Mouse (Mus musculus): ENCODE results near the gene Irx3. TPM values are rescaled to one million over a fixed set of nuclear protein-coding genes. Genes with fewer than 3 reads are reported as not detected.

The Irx3 gene
- polyA plus RNA-seq, 1 experiment from 2014 or later, result 1.7 TPM

DNA sequence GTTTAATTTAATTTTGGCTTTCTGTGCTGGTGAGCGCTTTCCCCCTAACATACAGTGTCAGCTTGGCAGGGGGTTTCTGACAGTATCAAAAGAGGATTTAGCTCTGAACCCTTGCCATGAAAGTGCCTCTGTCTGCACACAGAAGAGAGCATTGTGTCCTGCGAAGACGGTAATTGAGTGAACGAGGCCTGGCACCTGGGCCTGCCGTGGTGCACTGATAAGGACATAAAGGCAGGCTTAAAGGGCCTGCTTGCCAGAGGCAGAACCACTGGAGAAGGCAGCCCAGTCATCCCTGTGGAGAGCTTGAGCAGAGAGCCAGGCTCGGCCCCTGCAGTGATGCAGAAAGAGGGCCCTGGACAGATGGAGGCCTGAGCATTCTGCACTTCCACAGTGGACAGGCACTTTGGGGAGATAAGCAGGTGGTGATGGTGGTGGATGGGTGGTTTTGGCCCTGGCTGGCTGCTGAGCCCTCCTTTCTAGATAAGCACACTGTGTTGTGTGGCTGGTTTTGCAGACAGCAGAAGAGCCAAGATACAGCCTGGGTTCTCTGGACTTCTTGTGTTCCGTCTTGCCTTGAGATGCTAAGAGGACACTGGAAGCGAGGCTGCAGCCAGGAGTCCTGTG is 36.3 kb downstream of the Irx3 start:
- Histone ChIP-seq H3K4me3 (ENCODE audit: low read depth, low read length) (no peak overlapping the region), H3K4me2 (no peak overlapping the region), H3K27me3 (replicated peaks; ENCODE audit: control insufficient read depth, insufficient read depth, low read length) (no peaks in the 10 kb centered on the region), H3K27ac (ENCODE audit: low read depth, low read length) (no peak overlapping the region), H3K9ac (ENCODE audit: low read depth, low read length) (no peak overlapping the region), H3K4me1 (replicated peaks; ENCODE audit: control insufficient read depth, insufficient read depth, low read length) (no peaks in the 10 kb centered on the region), H3K36me3 (ENCODE audit: control insufficient read depth, insufficient read depth, low read length) (no peaks in the 10 kb centered on the region), H3K9me3 (ENCODE audit: control insufficient read depth, low read length) (no peaks in the 10 kb centered on the region)
- DNase-seq (ENCODE audit: low spot score) (no peak), ATAC-seq (replicated peaks; ENCODE audit: low FRiP score) (peak; percentile 81)
- WGBS, result 48% methylated on average over 8 of the region's 8 CpGs

DNA sequence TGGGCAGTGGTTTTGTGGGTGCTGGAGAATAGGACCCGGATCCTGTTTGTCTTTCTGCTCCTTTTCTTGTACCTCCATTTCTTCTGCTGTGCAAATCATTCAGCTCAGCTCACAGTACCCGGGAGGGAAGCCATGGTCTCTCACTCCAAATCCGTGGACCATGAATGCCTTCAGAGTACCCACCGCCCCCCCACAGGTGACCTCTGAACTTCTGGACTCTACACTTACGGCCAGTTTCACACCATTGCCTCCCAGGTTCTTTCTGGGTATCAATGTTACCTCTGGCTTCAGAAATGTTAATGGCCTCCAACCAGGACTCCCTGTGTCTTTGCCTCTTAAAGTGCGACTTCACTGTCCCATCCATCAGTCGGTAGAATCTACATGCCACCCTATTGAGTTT is 46.3 kb downstream of the Irx3 start:
- WGBS, result 80% methylated on average over 7 of the region's 7 CpGs
- no peak overlapping the region for H3K27ac ChIP-seq (ENCODE audit: low read depth, low read length)
- DNase-seq (ENCODE audit: low spot score) (no peak), ATAC-seq (replicated peaks; ENCODE audit: low FRiP score) (no peak)
- no peaks in the 10 kb centered on the region for H3K9me3 ChIP-seq (ENCODE audit: control insufficient read depth, low read length)
- 0 out of 2 replicates have a peak, but pooled peaks cover 2% of the 10 kb centered on the region for H3K27me3 ChIP-seq (replicated peaks; ENCODE audit: control insufficient read depth, insufficient read depth, low read length)
- no peaks in the 10 kb centered on the region for H3K36me3 ChIP-seq (ENCODE audit: control insufficient read depth, insufficient read depth, low read length)
- no peak overlapping the region for H3K9ac ChIP-seq (ENCODE audit: low read depth, low read length)
- no peaks in the 10 kb centered on the region for H3K4me1 ChIP-seq (replicated peaks; ENCODE audit: control insufficient read depth, insufficient read depth, low read length)
- H3K4me2 ChIP-seq, result no peak overlapping the region
- H3K4me3 ChIP-seq (ENCODE audit: low read depth, low read length), result no peak overlapping the region

DNA sequence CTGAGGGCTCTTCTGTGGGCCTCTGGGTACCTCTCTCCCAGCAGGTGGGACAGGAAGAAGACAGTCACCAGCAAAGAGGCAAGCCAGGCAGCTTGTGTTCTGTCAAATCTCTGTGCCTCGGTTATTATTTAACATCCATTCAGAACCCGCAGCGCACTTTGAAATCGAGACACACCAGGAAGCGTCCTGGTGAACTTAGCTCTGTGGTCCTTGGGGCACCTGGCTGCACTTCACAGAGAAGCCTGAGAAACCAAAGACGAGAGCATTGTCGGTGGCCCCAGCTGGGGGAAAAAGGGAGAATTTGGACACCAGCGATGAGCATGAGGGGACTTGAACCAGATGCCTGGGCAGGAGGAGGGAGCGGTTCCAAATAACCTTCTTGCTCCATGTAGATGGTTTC is 46.8 kb downstream of the Irx3 start:
- 0 out of 2 replicates have a peak, but pooled peaks cover 2% of the 10 kb centered on the region for H3K27me3 ChIP-seq (replicated peaks; ENCODE audit: control insufficient read depth, insufficient read depth, low read length)
- 90% methylated on average over 9 of the region's 9 CpGs for WGBS

DNA sequence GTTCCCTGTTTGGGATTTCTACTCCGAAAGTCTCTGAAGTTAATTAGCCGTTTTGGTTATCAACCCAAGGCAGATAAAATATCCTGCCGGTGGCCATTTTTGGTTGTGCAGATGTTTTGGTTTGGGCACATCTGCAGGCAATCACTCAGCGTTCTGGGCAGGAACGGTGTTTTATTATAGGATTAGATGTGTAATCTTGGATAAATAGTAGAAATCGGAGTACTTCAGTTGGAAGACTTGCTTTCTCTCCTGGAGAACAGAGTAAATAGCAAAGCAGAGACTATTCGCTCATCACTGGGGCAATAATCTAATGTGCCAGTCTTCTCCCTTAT is 51.1 kb downstream of the Irx3 start:
- DNase-seq (ENCODE audit: low spot score) (no peak), ATAC-seq (replicated peaks; ENCODE audit: low FRiP score) (no peak)
- H3K4me2 ChIP-seq, result no peak overlapping the region

More for the DNA sequence above, 46.8 kb downstream of the Irx3 start:
- DNase-seq (ENCODE audit: low spot score), result no peak
- H3K9me3 ChIP-seq (ENCODE audit: control insufficient read depth, low read length), result no peaks in the 10 kb centered on the region
- H3K36me3 ChIP-seq (ENCODE audit: control insufficient read depth, insufficient read depth, low read length), result no peaks in the 10 kb centered on the region
- ATAC-seq (replicated peaks; ENCODE audit: low FRiP score), result no peak
- H3K9ac ChIP-seq (ENCODE audit: low read depth, low read length), result no peak overlapping the region
- H3K4me1 ChIP-seq (replicated peaks; ENCODE audit: control insufficient read depth, insufficient read depth, low read length), result no peaks in the 10 kb centered on the region
- H3K4me3 ChIP-seq (ENCODE audit: low read depth, low read length), result no peak overlapping the region
- no peak overlapping the region for H3K4me2 ChIP-seq
- no peak overlapping the region for H3K27ac ChIP-seq (ENCODE audit: low read depth, low read length)

DNA sequence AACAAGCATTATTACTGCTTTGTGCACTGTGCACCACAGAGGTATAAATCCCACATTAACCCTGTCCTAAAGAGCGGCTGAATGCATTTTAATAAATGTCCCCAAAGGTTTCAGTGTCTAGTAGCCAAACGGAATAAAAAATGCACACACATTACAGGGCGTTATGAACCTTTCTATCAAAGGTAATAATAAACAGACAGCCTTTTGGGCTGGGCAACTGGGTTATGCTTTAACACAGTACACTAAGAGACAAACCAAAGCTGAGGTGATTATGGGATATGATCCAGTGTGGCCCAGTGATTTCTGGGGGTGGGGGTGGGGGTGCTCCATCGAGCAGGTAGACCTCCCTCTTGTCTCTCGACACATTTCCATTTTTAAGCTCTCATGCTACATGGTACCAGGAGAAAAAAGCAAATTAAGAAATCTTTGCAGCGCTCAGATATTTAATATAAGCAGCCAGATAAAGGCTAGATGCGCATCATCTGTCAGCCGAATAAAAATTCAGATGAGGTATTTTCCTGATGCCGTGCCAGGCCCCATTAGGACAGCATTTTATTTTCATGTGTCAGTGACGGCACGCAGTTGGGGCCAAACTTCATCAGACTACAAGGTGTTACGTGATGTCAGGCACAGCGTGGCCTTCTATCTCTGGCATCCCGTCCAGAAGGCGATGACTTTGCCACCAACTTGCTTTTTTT is 51.6 kb downstream of the Irx3 start:
- ATAC-seq (replicated peaks; ENCODE audit: low FRiP score) (no peak), DNase-seq (ENCODE audit: low spot score) (no peak)
- 77% methylated on average over 15 of the region's 15 CpGs for WGBS
- H3K4me1 ChIP-seq (replicated peaks; ENCODE audit: control insufficient read depth, insufficient read depth, low read length), result no peaks in the 10 kb centered on the region; the same call in 1 of the 2 replicates
- H3K36me3 ChIP-seq (ENCODE audit: control insufficient read depth, insufficient read depth, low read length), result no peaks in the 10 kb centered on the region
- no peak overlapping the region for H3K4me3 ChIP-seq (ENCODE audit: low read depth, low read length)
- H3K4me2 ChIP-seq, result no peak overlapping the region
- no peak overlapping the region for H3K9ac ChIP-seq (ENCODE audit: low read depth, low read length)
- no peaks in the 10 kb centered on the region for H3K27me3 ChIP-seq (replicated peaks; ENCODE audit: control insufficient read depth, insufficient read depth, low read length)
- no peaks in the 10 kb centered on the region for H3K9me3 ChIP-seq (ENCODE audit: control insufficient read depth, low read length)
- H3K27ac ChIP-seq (ENCODE audit: low read depth, low read length), result no peak overlapping the region

More for the DNA sequence above, 51.1 kb downstream of the Irx3 start:
- 74% methylated on average over 7 of the region's 7 CpGs for WGBS
- Histone ChIP-seq H3K4me1 (replicated peaks; ENCODE audit: control insufficient read depth, insufficient read depth, low read length) (no peaks in the 10 kb centered on the region; the same call in 1 of the 2 replicates), H3K9ac (ENCODE audit: low read depth, low read length) (no peak overlapping the region), H3K27me3 (replicated peaks; ENCODE audit: control insufficient read depth, insufficient read depth, low read length) (no peaks in the 10 kb centered on the region), H3K36me3 (ENCODE audit: control insufficient read depth, insufficient read depth, low read length) (no peaks in the 10 kb centered on the region), H3K9me3 (ENCODE audit: control insufficient read depth, low read length) (no peaks in the 10 kb centered on the region), H3K27ac (ENCODE audit: low read depth, low read length) (no peak overlapping the region), H3K4me3 (ENCODE audit: low read depth, low read length) (no peak overlapping the region)

DNA sequence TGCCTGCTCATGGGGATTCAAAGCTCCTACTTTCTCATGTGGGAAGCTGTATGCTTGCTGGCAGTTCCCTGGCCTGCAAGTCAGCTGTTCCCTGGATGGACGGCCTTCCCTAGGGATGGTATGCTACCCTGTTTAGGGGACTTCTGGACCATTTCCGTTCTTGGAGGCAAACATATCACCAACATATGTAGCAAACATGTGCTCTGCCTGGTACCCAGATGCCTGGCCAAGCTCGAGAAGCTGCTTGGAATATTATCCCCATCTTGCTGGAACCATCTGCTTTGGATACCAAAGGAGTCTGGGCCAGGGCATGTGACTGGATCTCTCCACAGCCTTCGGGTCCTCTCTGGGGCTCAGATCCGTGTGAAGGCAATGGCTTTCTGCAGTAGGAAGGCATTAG is 52.5 kb downstream of the Irx3 start:
- no peaks in the 10 kb centered on the region for H3K36me3 ChIP-seq (ENCODE audit: control insufficient read depth, insufficient read depth, low read length)
- no peaks in the 10 kb centered on the region for H3K9me3 ChIP-seq (ENCODE audit: control insufficient read depth, low read length)
- no peak for ATAC-seq (replicated peaks; ENCODE audit: low FRiP score)
- H3K4me1 ChIP-seq (replicated peaks; ENCODE audit: control insufficient read depth, insufficient read depth, low read length), result no peaks in the 10 kb centered on the region; the same call in 1 of the 2 replicates
- no peak for DNase-seq (ENCODE audit: low spot score)
- H3K9ac ChIP-seq (ENCODE audit: low read depth, low read length), result no peak overlapping the region
- no peak overlapping the region for H3K27ac ChIP-seq (ENCODE audit: low read depth, low read length)
- WGBS, result 68% methylated on average over 5 of the region's 5 CpGs
- no peaks in the 10 kb centered on the region for H3K27me3 ChIP-seq (replicated peaks; ENCODE audit: control insufficient read depth, insufficient read depth, low read length)
- no peak overlapping the region for H3K4me2 ChIP-seq
- no peak overlapping the region for H3K4me3 ChIP-seq (ENCODE audit: low read depth, low read length)
